Mouse (Mus musculus) kidney, adult 2 months (tissue): Measurements from ENCODE around the gene Cldn5.

Experiments
- CTCF ChIP-seq: fragments of 200-500 bp; conservative IDR thresholded peaks from 2 replicates; pipeline ENCODE4 v1.5.1; 2011; ENCODE audit warnings: low read depth, mild to moderate bottlenecking, control low read depth, low read length, moderate library complexity, mixed read lengths; ENCODE audit not compliant: insufficient read depth, insufficient read length
- POLR2A ChIP-seq: fragments of 200-500 bp; IDR thresholded peaks from one replicate; pipeline ENCODE4 v1.6.1; 2011; ENCODE audit warnings: low read depth, low read length, control low read depth

- TF ChIP-seq POLR2A (no peak), CTCF (no peak)
Observed at GRCm38 (mm10) chr16:18738303-18738702, 38.3 kb upstream of the Cldn5 start.
